Mouse (Mus musculus) kidney, postnatal 0 days (tissue): ENCODE data around the gene Pdss2. TPM values are rescaled to one million over a fixed set of nuclear protein-coding genes. Genes with fewer than 3 reads are reported as not detected.

ENCODE experiments used
- ATAC-seq: fragments of 200-750 bp; cut with Nextera tagmentation; replicated peaks from 2 replicates; pipeline ENCODE4 v1.8.0; 2017; ENCODE audit warnings: low read depth, moderate number of reproducible peaks, moderate TSS enrichment, moderate library complexity; ENCODE audit not compliant: low FRiP score
- DNase-seq: peaks from one replicate; pipeline ENCODE4 v3.0.0-alpha.2; 2016; ENCODE audit warnings: low spot score
- H3K27ac ChIP-seq: fragments of 300-500 bp; sonication (generic); 2 replicates; pipeline ENCODE4 v1.5.1; 2014; ENCODE audit warnings: mild to moderate bottlenecking
- H3K27me3 ChIP-seq: fragments of 300-500 bp; sonication (generic); 2 replicates; pipeline ENCODE4 v1.6.1; 2014; ENCODE audit warnings: low read length, mixed read lengths; ENCODE audit not compliant: insufficient read depth
- H3K36me3 ChIP-seq: fragments of 300-500 bp; sonication (generic); 2 replicates; pipeline ENCODE4 v1.6.1; 2014; ENCODE audit warnings: low read length, mixed read lengths; ENCODE audit not compliant: insufficient read depth
- H3K4me1 ChIP-seq: fragments of 300-500 bp; sonication (generic); replicated peaks from 2 replicates; pipeline ENCODE4 v1.6.1; 2014; ENCODE audit warnings: antibody characterized with exemption, low read length, mixed read lengths; ENCODE audit not compliant: insufficient read depth
- H3K4me2 ChIP-seq: fragments of 300-500 bp; sonication (generic); 2 replicates; pipeline ENCODE4 v1.6.1; 2014; ENCODE audit warnings: mild to moderate bottlenecking, low read length, moderate library complexity, mixed read lengths
- H3K4me3 ChIP-seq: fragments of 300-500 bp; sonication (generic); replicated peaks from 2 replicates; pipeline ENCODE4 v1.5.1; 2014; ENCODE audit warnings: low read depth, low read length
- H3K9ac ChIP-seq: fragments of 300-500 bp; sonication (generic); 2 replicates; pipeline ENCODE4 v1.6.1; 2014; ENCODE audit warnings: low read depth, low read length
- H3K9me3 ChIP-seq: fragments of 300-500 bp; sonication (generic); replicated peaks from 2 replicates; pipeline ENCODE4 v1.6.1; 2016; ENCODE audit warnings: low read length, inconsistent platforms, mixed read lengths
- CTCF ChIP-seq: IDR thresholded peaks from 2 replicates; pipeline ENCODE4 v1.5.1; 2016; ENCODE audit warnings: antibody characterized with exemption, low read depth, mild to moderate bottlenecking, moderate library complexity
- WGBS: fragments of 180-500 bp; shearing (Covaris S2); extraction: QIAGEN DNeasy Blood & Tissue Kit; methylation state at CpG from one replicate; pipeline ENCODE4 v1.1.7; 2014; 5-methylcytosine and 5-hydroxymethylcytosine counted together
- polyA plus RNA-seq: library from polyadenylated mRNA; unstranded; fragments of >200 nt; fragmentation: Nextera tagmentation; extraction: Ambion mirVana; gene quantifications from 2 replicates; pipeline ENCODE4 v1.2.1, GENCODE M21; 2015

Gene Pdss2
- polyA plus RNA-seq, 1 experiment from 2014 or later = 13.7 TPM

DNA sequence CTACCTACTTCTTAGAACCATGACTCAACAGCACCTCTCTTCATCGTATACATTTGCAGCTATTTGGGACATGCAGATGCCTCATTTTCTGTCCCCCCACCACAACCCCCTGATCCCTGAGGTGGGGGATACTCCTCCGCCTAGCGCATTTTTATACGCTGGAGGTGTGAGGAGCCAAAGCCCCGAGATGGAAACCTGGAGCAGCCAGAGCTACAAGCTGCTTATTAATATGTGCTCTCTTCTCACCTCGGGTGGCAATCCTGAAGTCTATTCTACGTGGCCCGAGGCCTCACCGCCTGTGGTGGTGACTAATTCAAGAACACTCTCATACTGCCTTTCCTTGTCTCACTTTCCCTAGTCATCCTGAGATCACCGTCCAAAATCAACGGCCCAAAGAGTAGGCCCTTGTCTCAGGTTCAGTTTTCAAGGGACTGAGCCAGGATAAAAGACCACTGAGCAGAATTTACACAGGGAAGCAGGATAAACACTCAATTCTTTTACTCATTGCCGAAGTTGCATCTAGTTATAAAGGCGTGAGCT is 3.9 kb upstream of the Pdss2 start:
- Histone ChIP-seq H3K4me3 (no peak overlapping the region), H3K27me3 (no peaks in the 10 kb centered on the region), H3K9me3 (no peaks in the 10 kb centered on the region), H3K4me2 (no peak overlapping the region), H3K9ac (no peak overlapping the region), H3K36me3 (no peaks in the 10 kb centered on the region), H3K4me1 (0 out of 2 replicates have a peak, but pooled peaks cover 2% of the 10 kb centered on the region), H3K27ac (no peak overlapping the region)
- 91% methylated on average over 13 of the region's 13 CpGs for WGBS
- DNase-seq (no peak), ATAC-seq (no peak)
- no peak for TF ChIP-seq CTCF

DNA sequence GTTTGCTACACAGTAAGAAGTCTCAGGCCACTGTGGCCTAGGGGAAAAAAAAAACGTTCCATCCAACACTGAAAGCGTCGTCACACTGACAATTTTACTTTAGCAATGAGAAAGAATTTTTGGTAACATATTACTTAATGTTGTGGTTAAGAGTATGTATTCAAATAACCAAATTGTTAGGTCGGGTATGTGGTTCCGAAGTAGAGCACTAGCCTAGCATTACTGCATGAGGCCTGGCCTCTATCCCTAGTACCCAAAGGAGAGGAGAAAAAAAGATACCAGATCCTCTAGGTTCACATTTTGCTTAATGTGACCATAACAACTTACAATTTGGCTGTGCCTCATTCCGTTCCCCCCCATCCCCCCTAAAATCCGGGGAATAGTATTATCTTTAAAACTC is 807 bp upstream of the Pdss2 start:
- no peaks in the 10 kb centered on the region for H3K9me3 ChIP-seq
- peak; percentile 54 for DNase-seq
- peak overlapping the region; percentile 92 for H3K4me3 ChIP-seq
- no peak for ATAC-seq
- peak overlapping the region; percentile 94 for H3K9ac ChIP-seq
- no peaks in the 10 kb centered on the region for H3K27me3 ChIP-seq
- WGBS = 15% methylated on average over 7 of the region's 7 CpGs
- no peak for TF ChIP-seq CTCF
- peak overlapping the region; percentile 96 for H3K4me2 ChIP-seq
- H3K36me3 ChIP-seq = no peaks in the 10 kb centered on the region
- H3K27ac ChIP-seq = peak overlapping the region; percentile 95
- H3K4me1 ChIP-seq = 0 out of 2 replicates have a peak, but pooled peaks cover 2% of the 10 kb centered on the region

DNA sequence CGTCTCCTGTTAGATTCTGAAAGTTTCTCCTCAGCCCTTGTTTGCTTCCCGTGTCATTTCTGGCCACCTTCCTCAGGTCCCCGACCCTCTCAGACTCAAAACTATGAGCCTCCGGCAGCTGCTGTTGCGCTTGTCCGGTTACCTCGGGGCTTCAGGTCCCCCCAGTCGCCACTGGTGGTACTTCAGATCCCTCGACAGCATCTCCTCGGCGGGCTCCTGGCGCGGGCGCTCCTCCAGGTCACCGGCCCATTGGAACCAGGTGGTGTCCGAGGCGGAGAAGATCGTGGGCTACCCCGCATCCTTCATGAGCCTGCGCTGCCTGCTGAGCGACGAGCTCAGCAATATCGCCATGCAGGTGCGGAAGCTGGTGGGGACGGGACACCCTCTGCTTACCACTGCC is 373 bp downstream of the Pdss2 start:
- Histone ChIP-seq H3K4me3 (peak overlapping the region; percentile 92), H3K27ac (peak overlapping the region; percentile 95), H3K27me3 (no peaks in the 10 kb centered on the region), H3K4me2 (peak overlapping the region; percentile 96), H3K4me1 (0 out of 2 replicates have a peak, but pooled peaks cover 2% of the 10 kb centered on the region), H3K9me3 (no peaks in the 10 kb centered on the region), H3K9ac (peak overlapping the region; percentile 76), H3K36me3 (no peaks in the 10 kb centered on the region)
- 0% methylated on average over 25 of the region's 25 CpGs for WGBS
- ATAC-seq = peak; percentile 52
- no peak for TF ChIP-seq CTCF
- no peak for DNase-seq

DNA sequence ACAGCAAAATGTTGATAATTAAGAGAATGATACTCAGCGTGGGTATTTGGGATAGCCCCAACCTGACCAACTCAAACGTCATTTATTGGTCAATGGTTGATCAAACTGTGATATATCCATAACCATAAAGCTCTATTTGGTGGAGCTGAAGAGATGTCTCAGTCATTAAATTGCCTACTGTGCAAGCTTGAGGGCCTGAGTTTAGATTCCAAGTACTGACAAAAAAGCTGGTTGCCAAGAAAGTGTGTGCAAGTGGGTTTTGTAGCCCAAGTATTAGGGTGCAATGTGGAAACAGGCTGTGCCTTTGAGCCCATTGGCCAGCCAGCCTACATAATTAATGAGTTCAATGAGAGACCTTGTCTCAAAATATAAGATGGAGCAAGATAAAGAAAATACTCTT is 2.1 kb downstream of the Pdss2 start:
- no peak overlapping the region for H3K4me3 ChIP-seq
- DNase-seq (no peak), ATAC-seq (no peak)
- no peaks in the 10 kb centered on the region for H3K27me3 ChIP-seq
- H3K27ac ChIP-seq = no peak overlapping the region
- no peaks in the 10 kb centered on the region for H3K36me3 ChIP-seq
- TF ChIP-seq CTCF = no peak
- H3K9me3 ChIP-seq = no peaks in the 10 kb centered on the region
- WGBS = 89% methylated on average over 2 of the region's 2 CpGs
- no peak overlapping the region for H3K9ac ChIP-seq
- H3K4me2 ChIP-seq = no peak overlapping the region
- H3K4me1 ChIP-seq = 0 out of 2 replicates have a peak, but pooled peaks cover 2% of the 10 kb centered on the region

DNA sequence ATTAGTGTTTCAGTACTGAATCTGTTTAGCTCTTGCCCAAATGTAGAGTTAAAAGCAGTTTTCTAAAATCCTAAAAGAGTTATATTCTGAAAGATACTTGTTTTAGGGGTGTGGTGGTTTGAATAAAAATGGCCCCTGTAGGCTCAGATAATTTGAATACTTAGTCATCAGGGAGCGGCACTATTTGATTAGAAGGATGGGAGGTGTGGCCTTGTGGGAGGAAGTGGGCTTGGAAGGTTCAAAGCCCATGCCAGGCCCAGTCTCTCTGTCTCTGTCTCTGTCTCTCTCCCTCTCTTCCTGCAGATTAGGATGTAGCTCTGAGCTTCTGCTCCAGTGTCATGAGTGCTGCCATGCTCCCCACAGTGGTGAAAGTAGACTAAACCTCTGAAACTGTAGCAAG is 5.1 kb downstream of the Pdss2 start:
- H3K27ac ChIP-seq = no peak overlapping the region
- H3K36me3 ChIP-seq = no peaks in the 10 kb centered on the region
- WGBS = 90% methylated on average over 1 of the region's 1 CpGs
- H3K4me1 ChIP-seq = 0 out of 2 replicates have a peak, but pooled peaks cover 2% of the 10 kb centered on the region
- no peak overlapping the region for H3K4me3 ChIP-seq
- no peak for TF ChIP-seq CTCF
- H3K4me2 ChIP-seq = no peak overlapping the region
- no peak overlapping the region for H3K9ac ChIP-seq
- ATAC-seq (no peak), DNase-seq (no peak)
- no peaks in the 10 kb centered on the region for H3K27me3 ChIP-seq
- H3K9me3 ChIP-seq = no peaks in the 10 kb centered on the region

DNA sequence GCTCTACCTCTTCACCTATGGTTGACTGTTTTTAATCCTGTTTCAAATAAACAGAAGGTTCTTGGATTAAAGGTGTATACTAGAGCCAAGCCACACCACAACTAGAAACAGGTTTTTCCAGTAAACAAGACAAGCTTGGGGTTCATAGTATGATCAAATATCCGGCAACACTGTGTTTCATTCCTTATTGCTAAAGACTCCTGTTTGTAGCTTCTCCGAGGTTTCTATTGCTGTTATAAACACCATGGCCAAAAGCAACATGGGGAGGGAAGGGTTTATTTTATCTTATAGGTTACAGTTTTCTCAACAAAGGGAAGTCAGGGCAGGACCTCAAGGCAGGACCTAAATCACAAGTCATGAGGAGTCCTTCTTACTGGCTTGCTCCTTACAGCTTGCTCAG is 8.0 kb downstream of the Pdss2 start:
- Histone ChIP-seq H3K27ac (no peak overlapping the region), H3K9ac (no peak overlapping the region), H3K4me1 (no peaks in the 10 kb centered on the region), H3K4me3 (no peak overlapping the region), H3K4me2 (no peak overlapping the region), H3K36me3 (no peaks in the 10 kb centered on the region), H3K27me3 (no peaks in the 10 kb centered on the region), H3K9me3 (no peaks in the 10 kb centered on the region)
- TF ChIP-seq CTCF = no peak
- WGBS = 71% methylated on average over 2 of the region's 2 CpGs
- no peak for ATAC-seq
- no peak for DNase-seq

DNA sequence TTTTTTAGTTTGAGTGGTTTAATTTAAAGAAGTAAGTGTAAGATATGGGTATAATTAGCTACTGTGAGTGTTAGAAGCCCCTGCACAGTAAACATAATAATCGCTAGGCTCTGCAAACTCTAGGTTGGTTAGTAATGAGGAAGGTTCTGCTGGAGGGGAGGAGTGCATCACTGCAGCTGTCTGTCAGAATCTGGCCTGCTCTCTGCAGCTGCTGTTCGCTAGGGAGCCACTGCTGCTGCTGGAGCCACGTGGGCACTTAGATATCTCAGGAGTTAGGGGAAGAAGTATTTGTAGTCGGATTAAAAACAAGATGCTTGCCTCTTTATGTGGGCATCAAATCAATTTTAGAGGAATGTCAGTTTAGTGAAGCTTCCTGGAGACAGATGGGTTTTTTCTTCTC is 13.2 kb downstream of the Pdss2 start:
- TF ChIP-seq CTCF = no peak
- DNase-seq = no peak
- Histone ChIP-seq H3K9ac (no peak overlapping the region), H3K4me3 (no peak overlapping the region), H3K9me3 (no peaks in the 10 kb centered on the region), H3K4me2 (no peak overlapping the region), H3K27me3 (no peaks in the 10 kb centered on the region), H3K27ac (no peak overlapping the region), H3K4me1 (no peaks in the 10 kb centered on the region), H3K36me3 (no peaks in the 10 kb centered on the region)
- 62% methylated on average over 4 of the region's 4 CpGs for WGBS
- no peak for ATAC-seq
